Mouse (Mus musculus) spleen, adult 2 months (tissue): ENCODE results near the gene Emilin2. TPM values are rescaled to one million over a fixed set of nuclear protein-coding genes. Genes with fewer than 3 reads are reported as not detected.

Experiments used
- DNase-seq, 2 experiments: peaks; one replicate each; pipeline versions ENCODE4 v3.0.0 to v3.0.0-alpha.2; 2012 to 2021; ENCODE audit warnings: low spot score in 2 of 2, low read depth in 1 of 2
- H3K27ac ChIP-seq: fragments of 200-500 bp; 2 replicates; pipeline ENCODE4 v1.5.1; 2012; ENCODE audit warnings: low read length, inconsistent platforms; ENCODE audit not compliant: insufficient read depth
- H3K27me3 ChIP-seq: fragments of 200-500 bp; 2 replicates; pipeline ENCODE4 v1.6.1; 2012; ENCODE audit warnings: mild to moderate bottlenecking, moderate library complexity, low read length, inconsistent platforms; ENCODE audit not compliant: control insufficient read depth, insufficient read depth
- H3K36me3 ChIP-seq: fragments of 200-500 bp; 2 replicates; pipeline ENCODE4 v1.6.1; 2012; ENCODE audit warnings: mild to moderate bottlenecking, low read length, inconsistent platforms; ENCODE audit not compliant: control insufficient read depth, insufficient read depth
- H3K4me1 ChIP-seq: fragments of 200-500 bp; 2 replicates; pipeline ENCODE4 v1.6.1; 2011; ENCODE audit warnings: inconsistent platforms; ENCODE audit not compliant: control insufficient read depth, insufficient read depth, insufficient read length
- H3K4me3 ChIP-seq: fragments of 200-500 bp; 2 replicates; pipeline ENCODE4 v1.5.1; 2011; ENCODE audit warnings: mild to moderate bottlenecking, inconsistent platforms; ENCODE audit not compliant: insufficient read depth, insufficient read length; ENCODE audit errors: extremely low read depth
- CTCF ChIP-seq: fragments of 200-500 bp; IDR thresholded peaks from 2 replicates; pipeline ENCODE4 v1.5.1; 2011; ENCODE audit warnings: mild to moderate bottlenecking, inconsistent platforms; ENCODE audit not compliant: insufficient read depth, insufficient read length, insufficient replicate concordance; ENCODE audit errors: extremely low read depth
- POLR2A ChIP-seq: fragments of 200-500 bp; IDR thresholded peaks from 2 replicates; pipeline ENCODE4 v1.6.1; 2011; ENCODE audit warnings: low read depth, low read length, inconsistent platforms
- WGBS: fragments of 180-500 bp; shearing (Covaris S2); methylation state at CpG from one replicate; pipeline ENCODE4 v1.1.7; 2018; 5-methylcytosine and 5-hydroxymethylcytosine counted together
- polyA plus RNA-seq: library from polyadenylated mRNA; depleted of rRNA; stranded (reverse); fragments of >200 nt; gene quantifications from 2 replicates; pipeline ENCODE4 v1.2.3, GENCODE M21; 2012

The Emilin2 gene
- polyA plus RNA-seq, 1 experiment = 20.0 TPM

GRCm38 (mm10) chr17:71250819-71251600, 60.8 kb downstream of the Emilin2 start:
- Histone ChIP-seq H3K36me3 (peaks cover 24% of the 10 kb centered on the region), H3K4me3 (no peak overlapping the region), H3K27me3 (no peaks in the 10 kb centered on the region), H3K27ac (no peak overlapping the region), H3K4me1 (no peaks in the 10 kb centered on the region)
- DNase-seq = no peak
- TF ChIP-seq POLR2A (no peak), CTCF (no peak)
- 83% methylated on average over 16 of the region's 16 CpGs for WGBS

GRCm38 (mm10) chr17:71250046-71250445, 61.7 kb downstream of the Emilin2 start:
- TF ChIP-seq POLR2A (no peak), CTCF (no peak)
- no peak overlapping the region for H3K4me3 ChIP-seq
- no peak overlapping the region for H3K27ac ChIP-seq
- 91% methylated on average over 2 of the region's 2 CpGs for WGBS
- no peaks in the 10 kb centered on the region for H3K27me3 ChIP-seq
- H3K36me3 ChIP-seq = peaks cover 31% of the 10 kb centered on the region
- no peaks in the 10 kb centered on the region for H3K4me1 ChIP-seq
- no peak for DNase-seq

- 90% methylated on average over 6 of the region's 6 CpGs for WGBS
- DNase-seq = no peak
- Histone ChIP-seq H3K4me3 (no peak overlapping the region), H3K27ac (no peak overlapping the region), H3K4me1 (no peaks in the 10 kb centered on the region), H3K36me3 (peaks cover 36% of the 10 kb centered on the region), H3K27me3 (no peaks in the 10 kb centered on the region)
- TF ChIP-seq CTCF = no peak
- TF ChIP-seq POLR2A = no peak
Measured at GRCm38 (mm10) chr17:71248963-71249362, 62.8 kb downstream of the Emilin2 start.

GRCm38 (mm10) chr17:71246022-71246421, 65.8 kb downstream of the Emilin2 start:
- no peak for DNase-seq

GRCm38 (mm10) chr17:71245133-71245532, 66.6 kb downstream of the Emilin2 start:
- no peak overlapping the region for H3K4me3 ChIP-seq
- no peak for TF ChIP-seq POLR2A
- H3K27ac ChIP-seq = no peak overlapping the region
- H3K4me1 ChIP-seq = no peaks in the 10 kb centered on the region
- H3K27me3 ChIP-seq = no peaks in the 10 kb centered on the region
- DNase-seq = no peak
- 98% methylated on average over 15 of the region's 15 CpGs for WGBS
- H3K36me3 ChIP-seq = peaks cover 43% of the 10 kb centered on the region

More at GRCm38 (mm10) chr17:71246022-71246421, 65.8 kb downstream of the Emilin2 start:
- Histone ChIP-seq H3K27me3 (no peaks in the 10 kb centered on the region), H3K4me3 (no peak overlapping the region), H3K27ac (no peak overlapping the region), H3K4me1 (no peaks in the 10 kb centered on the region), H3K36me3 (peaks cover 43% of the 10 kb centered on the region)
- TF ChIP-seq POLR2A (no peak), CTCF (no peak)
- 94% methylated on average over 4 of the region's 4 CpGs for whole genome bisulfite sequencing

GRCm38 (mm10) chr17:71242666-71243065, 69.1 kb downstream of the Emilin2 start:
- Histone ChIP-seq H3K27ac (no peak overlapping the region), H3K36me3 (peaks cover 40% of the 10 kb centered on the region), H3K4me1 (no peaks in the 10 kb centered on the region), H3K27me3 (no peaks in the 10 kb centered on the region), H3K4me3 (no peak overlapping the region)
- TF ChIP-seq POLR2A = no peak
- no peak for TF ChIP-seq CTCF
- DNase-seq = no peak
- 95% methylated on average over 7 of the region's 7 CpGs for WGBS

- TF ChIP-seq POLR2A = no peak
- Histone ChIP-seq H3K36me3 (peaks cover 31% of the 10 kb centered on the region), H3K4me3 (no peak overlapping the region), H3K4me1 (no peaks in the 10 kb centered on the region), H3K27ac (no peak overlapping the region), H3K27me3 (no peaks in the 10 kb centered on the region)
- 95% methylated on average over 9 of the region's 9 CpGs for WGBS
- DNase-seq = no peak
Measured at GRCm38 (mm10) chr17:71240811-71241210, 71.0 kb downstream of the Emilin2 start.
